Mouse (Mus musculus): Measurements from ENCODE around the gene Mvk. TPM values are rescaled to one million over a fixed set of nuclear protein-coding genes. Genes with fewer than 3 reads are reported as not detected.

Mvk gene
- polyA plus RNA-seq, 1 experiment: 73.6 TPM

GRCm38 (mm10) chr5:114478267-114478666, 34.2 kb downstream of the Mvk start:
- TF ChIP-seq GATA1 (IDR thresholded peaks at IDR 0.05; ENCODE audit: low read length): no peak

DNA sequence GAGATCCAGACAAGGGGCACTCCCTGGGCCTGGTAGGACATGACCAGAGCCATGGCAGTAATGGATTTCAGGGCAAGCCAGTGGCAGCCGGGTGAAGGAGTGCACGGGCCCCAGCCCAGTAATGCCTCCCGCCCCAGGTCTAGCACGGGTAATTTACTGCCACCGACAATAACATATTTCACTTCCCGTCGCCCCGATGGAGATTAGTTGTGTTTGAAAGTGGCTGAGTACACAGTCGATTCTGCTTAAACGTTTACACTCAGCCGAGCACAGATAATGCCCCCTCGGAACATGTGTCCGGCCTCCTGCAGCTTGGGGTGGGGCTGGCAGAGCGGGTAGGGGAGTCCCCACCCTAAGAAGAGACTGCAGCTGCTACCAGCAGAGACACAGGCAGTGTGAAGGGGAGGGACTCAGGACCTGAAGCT, 38.5 kb downstream of the Mvk start:
- TF ChIP-seq GATA1 (IDR thresholded peaks at IDR 0.05; ENCODE audit: low read length): no peak

DNA sequence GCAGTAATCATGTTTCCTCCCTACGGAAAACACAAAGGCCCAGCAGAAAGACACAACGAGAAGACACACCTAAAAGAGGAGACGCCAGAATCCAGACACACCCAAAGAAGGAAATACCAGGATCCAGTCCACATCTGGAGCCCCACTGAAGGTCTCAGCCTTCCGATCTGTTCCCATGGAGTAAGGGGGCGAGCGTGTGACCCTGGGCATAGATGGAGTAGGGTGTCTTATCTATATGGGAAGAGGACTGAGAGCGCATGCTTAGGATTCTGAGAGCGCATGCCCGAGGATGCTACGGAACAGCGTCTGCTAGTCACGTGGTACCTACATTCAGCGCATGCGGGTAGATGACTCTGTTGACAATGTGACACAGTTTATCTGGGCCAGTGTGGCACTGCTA, 41.6 kb downstream of the Mvk start:
- no peak for TF ChIP-seq GATA1 (IDR thresholded peaks at IDR 0.05; ENCODE audit: low read length)

GRCm38 (mm10) chr5:114489570-114489969, 45.5 kb downstream of the Mvk start:
- TF ChIP-seq GATA1 (IDR thresholded peaks at IDR 0.05; ENCODE audit: low read length): no peak

DNA sequence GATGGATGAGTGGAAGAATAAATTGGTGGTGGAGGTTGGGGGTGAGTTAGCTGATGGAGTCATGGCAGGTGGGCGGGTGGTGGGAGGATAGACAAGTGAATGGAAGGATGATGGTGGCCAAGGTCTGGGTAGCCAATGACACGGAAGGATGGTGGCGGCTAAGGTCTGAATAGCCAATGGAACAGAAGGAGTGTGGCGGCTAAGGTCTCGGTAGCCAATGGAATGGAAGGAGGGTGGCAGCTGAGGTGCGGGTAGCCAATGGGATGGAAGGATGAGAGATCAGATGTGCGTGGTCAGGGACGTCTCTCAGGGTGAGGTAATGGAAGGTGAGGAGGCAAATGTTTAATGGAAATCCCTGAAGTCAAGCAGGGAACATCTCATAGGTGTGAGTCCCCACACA, 46.2 kb downstream of the Mvk start:
- TF ChIP-seq GATA1 (IDR thresholded peaks at IDR 0.05; ENCODE audit: low read length): no peak

DNA sequence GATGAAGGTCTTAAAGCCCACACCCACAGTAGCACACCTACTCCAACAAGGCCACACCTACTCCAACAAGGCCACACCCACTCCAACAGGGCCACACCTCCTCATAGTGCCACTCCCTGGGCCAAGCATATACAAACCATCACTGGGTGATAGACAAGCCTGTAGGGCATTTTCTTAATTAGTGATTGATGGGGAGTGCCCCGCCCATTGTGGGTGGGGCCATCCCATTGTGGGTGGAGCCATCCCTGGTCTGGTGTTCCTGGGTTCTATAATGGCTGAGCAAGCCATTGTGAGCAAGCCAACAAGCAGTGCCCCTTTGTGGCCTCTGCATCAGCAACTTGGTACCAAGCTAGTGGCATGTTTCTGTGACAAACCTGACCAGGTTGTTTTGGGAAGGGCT, 50.7 kb downstream of the Mvk start:
- no peak for TF ChIP-seq GATA1 (IDR thresholded peaks at IDR 0.05; ENCODE audit: low read length)

GRCm38 (mm10) chr5:114501252-114501651, 57.2 kb downstream of the Mvk start:
- TF ChIP-seq GATA1 (IDR thresholded peaks at IDR 0.05; ENCODE audit: low read length): no peak

- no peak for TF ChIP-seq GATA1 (IDR thresholded peaks at IDR 0.05; ENCODE audit: low read length)
Observed at GRCm38 (mm10) chr5:114504826-114505225, 60.8 kb downstream of the Mvk start.

DNA sequence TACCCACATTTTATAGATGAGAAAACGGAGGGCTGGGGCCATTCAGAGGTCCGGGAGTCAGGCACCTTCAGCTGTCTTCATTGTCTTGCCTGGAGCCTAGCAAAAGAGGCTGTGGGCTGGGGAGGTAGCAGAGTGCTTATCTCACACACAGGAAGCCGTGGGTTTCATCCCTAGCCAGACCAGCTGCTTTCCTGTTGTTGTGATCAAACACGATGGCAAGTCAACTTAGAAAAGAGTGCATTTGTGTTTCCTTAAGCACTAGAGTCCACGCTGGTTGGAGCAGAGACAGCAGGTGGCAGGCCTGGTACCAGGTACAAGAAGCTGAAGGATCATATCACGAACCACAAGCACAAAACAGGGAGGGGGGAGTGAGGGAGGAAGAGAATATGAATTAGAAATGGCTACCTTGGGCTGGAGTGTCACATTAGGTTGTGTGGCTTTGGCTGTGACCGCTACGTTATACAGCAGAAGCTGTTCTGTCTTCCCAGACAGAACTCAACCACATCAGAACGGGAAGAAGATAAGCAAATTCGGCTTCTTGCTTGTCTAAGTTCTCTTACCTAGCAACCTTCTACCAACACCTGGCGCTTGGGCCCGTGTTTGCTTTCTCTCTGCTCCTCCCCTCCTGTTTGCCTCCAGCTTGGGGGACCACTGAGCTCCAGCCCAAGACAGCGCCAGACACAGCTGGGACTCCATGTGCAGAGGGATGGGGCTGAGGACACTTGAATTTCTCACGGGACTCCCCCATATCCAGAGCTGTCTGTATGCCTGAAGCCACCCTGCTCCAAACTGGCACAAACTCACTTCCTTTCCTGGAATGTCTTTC, 61.4 kb downstream of the Mvk start:
- TF ChIP-seq GATA1 (IDR thresholded peaks at IDR 0.05; ENCODE audit: low read length): no peak

DNA sequence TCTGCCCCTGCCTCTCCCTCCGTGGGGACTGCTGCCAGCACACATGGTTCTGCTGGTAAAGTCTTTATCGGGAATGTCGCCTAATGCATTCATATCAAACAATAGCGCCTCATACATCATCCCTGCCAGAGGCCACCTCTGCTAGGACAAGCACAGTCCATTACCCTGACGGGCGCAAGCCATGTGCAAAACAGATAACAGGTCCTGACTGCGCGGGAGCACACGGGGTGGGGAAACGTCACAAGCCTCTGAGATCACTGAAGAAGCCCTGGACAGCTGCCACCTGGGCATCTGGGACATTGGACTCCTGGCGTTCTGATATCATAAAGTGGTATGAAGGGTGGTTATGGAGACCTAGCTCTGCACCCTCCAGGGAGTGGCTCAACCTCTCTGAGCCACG, 63.3 kb downstream of the Mvk start:
- no peak for TF ChIP-seq GATA1 (IDR thresholded peaks at IDR 0.05; ENCODE audit: low read length)

- no peak for TF ChIP-seq GATA1 (IDR thresholded peaks at IDR 0.05; ENCODE audit: low read length)
Observed at GRCm38 (mm10) chr5:114507964-114508363, 63.9 kb downstream of the Mvk start.

GRCm38 (mm10) chr5:114509461-114509860, 65.4 kb downstream of the Mvk start:
- no peak for TF ChIP-seq GATA1 (IDR thresholded peaks at IDR 0.05; ENCODE audit: low read length)

Other genes starting within 250 kb of the Mvk start
- not detected in 2 replicates for gene Foxn4, start 170.5 kb upstream of the Mvk start, polyA plus RNA-seq (2012)
- not detected in 2 replicates for gene Myo1h, start 155.1 kb upstream of the Mvk start, polyA plus RNA-seq (2012)
- 53.7 and 73.4 TPM in 2 replicates for gene Kctd10, start 63.8 kb upstream of the Mvk start, polyA plus RNA-seq (2012)
- gene Ube3b, start 63.7 kb upstream of the Mvk start, polyA plus RNA-seq (2012): 53.6 and 77.4 TPM in 2 replicates
- gene Mmab, start 209 bp upstream of the Mvk start, polyA plus RNA-seq (2012): 27.1 and 41.6 TPM in 2 replicates
- 2.3 TPM in 2 replicates for gene Fam222a, start 123.7 kb downstream of the Mvk start, polyA plus RNA-seq (2012)
- gene Trpv4, start 214.2 kb downstream of the Mvk start, polyA plus RNA-seq (2012): 0.06 and 0.14 TPM in 2 replicates
- gene Gltp, start 246.7 kb downstream of the Mvk start, polyA plus RNA-seq (2012): 31.9 and 45.1 TPM in 2 replicates

All from G1E-ER4 (cell line).